Mouse (Mus musculus) liver, adult 2 months (tissue): Measurements from ENCODE around the gene Fbln7. TPM values are rescaled to one million over a fixed set of nuclear protein-coding genes. Genes with fewer than 3 reads are reported as not detected.

Experiments used
- DNase-seq: peaks from one replicate; pipeline ENCODE4 v3.0.0-alpha.2; 2011; ENCODE audit warnings: low read depth, low spot score; ENCODE audit errors: extremely low read depth
- H3K27ac ChIP-seq: fragments of 200-500 bp; replicated peaks from 2 replicates; pipeline ENCODE4 v1.5.1; 2012; ENCODE audit warnings: low read depth, mild to moderate bottlenecking, control low read depth, inconsistent platforms, low read length; ENCODE audit not compliant: insufficient read depth
- H3K27me3 ChIP-seq: fragments of 200-500 bp; 2 replicates; pipeline ENCODE4 v1.6.1; 2012; ENCODE audit warnings: mild to moderate bottlenecking, moderate library complexity, low read length, inconsistent platforms; ENCODE audit not compliant: control insufficient read depth, insufficient read depth
- H3K36me3 ChIP-seq: fragments of 200-500 bp; 2 replicates; pipeline ENCODE4 v1.6.1; 2012; ENCODE audit warnings: low read length, inconsistent platforms; ENCODE audit not compliant: control insufficient read depth, insufficient read depth
- H3K4me1 ChIP-seq: fragments of 200-500 bp; 2 replicates; pipeline ENCODE4 v1.6.1; 2011; ENCODE audit warnings: low read length; ENCODE audit not compliant: control insufficient read depth, insufficient read depth
- H3K4me3 ChIP-seq: fragments of 200-500 bp; 2 replicates; pipeline ENCODE4 v1.5.1; 2011; ENCODE audit warnings: low read depth, mild to moderate bottlenecking, control low read depth, low read length, moderate library complexity; ENCODE audit not compliant: insufficient read depth
- H3K79me2 ChIP-seq: fragments of 200-500 bp; 2 replicates; pipeline ENCODE4 v1.6.1; 2012; ENCODE audit warnings: inconsistent platforms, mild to moderate bottlenecking, low read length, moderate library complexity; ENCODE audit not compliant: control insufficient read depth, insufficient read depth
- H3K9ac ChIP-seq: fragments of 200-500 bp; 2 replicates; pipeline ENCODE4 v1.6.1; 2012; ENCODE audit warnings: low read depth, mild to moderate bottlenecking, control low read depth, inconsistent platforms, low read length
- CTCF ChIP-seq: fragments of 200-500 bp; IDR thresholded peaks from 2 replicates; pipeline ENCODE4 v1.5.1; 2011; ENCODE audit warnings: low read depth, low read length, control low read depth
- POLR2A ChIP-seq: fragments of 200-500 bp; IDR thresholded peaks from 2 replicates; pipeline ENCODE4 v1.6.1; 2011; ENCODE audit warnings: low read length, control low read depth; ENCODE audit not compliant: insufficient read depth; ENCODE audit errors: extremely low read depth
- WGBS: fragments of 180-500 bp; shearing (Covaris S2); methylation state at CpG from one replicate; pipeline ENCODE4 v1.1.7; 2018; 5-methylcytosine and 5-hydroxymethylcytosine counted together
- polyA plus RNA-seq: library from polyadenylated mRNA; depleted of rRNA; stranded (reverse); fragments of >200 nt; gene quantifications from 2 replicates; pipeline ENCODE4 v1.2.3, GENCODE M21; 2012
- total RNA-seq: library from RNA; depleted of rRNA; stranded (reverse); fragments of >200 nt; gene quantifications from 2 replicates; pipeline ENCODE4 v1.2.3, GENCODE M21; 2014

Gene Fbln7
- total and polyA plus RNA-seq, 2 experiments = 0.22 to 0.28 TPM

- no peaks in the 10 kb centered on the region for H3K27me3 ChIP-seq
- WGBS = 64% methylated on average over 2 of the region's 2 CpGs
- no peak overlapping the region for H3K27ac ChIP-seq
- no peak for TF ChIP-seq CTCF
- no peak for TF ChIP-seq POLR2A
- DNase-seq = peak; percentile 64
- H3K4me3 ChIP-seq = no peak overlapping the region
- no peak overlapping the region for H3K9ac ChIP-seq
- H3K79me2 ChIP-seq = no peaks in the 10 kb centered on the region
- H3K4me1 ChIP-seq = peaks cover 2% of the 10 kb centered on the region; the same call in 1 of the 2 replicates
- peaks cover 68% of the 10 kb centered on the region for H3K36me3 ChIP-seq
Observed at GRCm38 (mm10) chr2:128833435-128833834, 29.3 kb upstream of the Fbln7 start.

- H3K27me3 ChIP-seq = no peaks in the 10 kb centered on the region
- H3K4me3 ChIP-seq = no peak overlapping the region
- 94% methylated on average over 8 of the region's 8 CpGs for WGBS
- H3K9ac ChIP-seq = no peak overlapping the region
- TF ChIP-seq CTCF (no peak), POLR2A (no peak)
- peaks cover 2% of the 10 kb centered on the region; the same call in 1 of the 2 replicates for H3K4me1 ChIP-seq
- no peak for DNase-seq
- H3K36me3 ChIP-seq = peaks cover 70% of the 10 kb centered on the region
- no peaks in the 10 kb centered on the region for H3K79me2 ChIP-seq
- no peak overlapping the region for H3K27ac ChIP-seq
Observed at GRCm38 (mm10) chr2:128837531-128837930, 25.2 kb upstream of the Fbln7 start.

GRCm38 (mm10) chr2:128838611-128839010, 24.2 kb upstream of the Fbln7 start:
- no peak overlapping the region for H3K27ac ChIP-seq
- no peak for DNase-seq
- no peak overlapping the region for H3K9ac ChIP-seq
- 95% methylated on average over 3 of the region's 3 CpGs for WGBS
- no peaks in the 10 kb centered on the region for H3K79me2 ChIP-seq
- H3K27me3 ChIP-seq = no peaks in the 10 kb centered on the region
- H3K36me3 ChIP-seq = peaks cover 72% of the 10 kb centered on the region
- no peak overlapping the region for H3K4me3 ChIP-seq
- no peaks in the 10 kb centered on the region for H3K4me1 ChIP-seq
- TF ChIP-seq CTCF = no peak
- no peak for TF ChIP-seq POLR2A

- Histone ChIP-seq H3K27me3 (no peaks in the 10 kb centered on the region), H3K9ac (no peak overlapping the region), H3K79me2 (no peaks in the 10 kb centered on the region), H3K4me1 (no peaks in the 10 kb centered on the region), H3K27ac (no peak overlapping the region), H3K36me3 (peaks cover 70% of the 10 kb centered on the region), H3K4me3 (no peak overlapping the region)
- WGBS = 88% methylated on average over 2 of the region's 2 CpGs
- no peak for DNase-seq
- TF ChIP-seq POLR2A (no peak), CTCF (no peak)
Observed at GRCm38 (mm10) chr2:128839501-128839900, 23.3 kb upstream of the Fbln7 start.

GRCm38 (mm10) chr2:128842437-128842836, 20.3 kb upstream of the Fbln7 start:
- Histone ChIP-seq H3K4me3 (no peak overlapping the region), H3K4me1 (no peaks in the 10 kb centered on the region), H3K9ac (no peak overlapping the region), H3K79me2 (no peaks in the 10 kb centered on the region), H3K36me3 (peaks cover 75% of the 10 kb centered on the region), H3K27me3 (no peaks in the 10 kb centered on the region), H3K27ac (no peak overlapping the region)
- no peak for DNase-seq
- no peak for TF ChIP-seq POLR2A
- WGBS = 88% methylated on average over 8 of the region's 8 CpGs

GRCm38 (mm10) chr2:128850036-128850435, 12.7 kb upstream of the Fbln7 start:
- H3K9ac ChIP-seq = no peak overlapping the region
- TF ChIP-seq POLR2A (no peak), CTCF (no peak)
- no peaks in the 10 kb centered on the region for H3K4me1 ChIP-seq
- no peaks in the 10 kb centered on the region for H3K79me2 ChIP-seq
- no peak overlapping the region for H3K4me3 ChIP-seq
- H3K27ac ChIP-seq = no peak overlapping the region
- no peak for DNase-seq
- WGBS = 96% methylated on average over 2 of the region's 2 CpGs
- H3K36me3 ChIP-seq = peaks cover 53% of the 10 kb centered on the region
- H3K27me3 ChIP-seq = no peaks in the 10 kb centered on the region
